Mouse (Mus musculus) mouse trophoblast stem cell (cell line): ENCODE results near the gene Naip5.
"Not testable (repeated sequence)": the region's sequence is repeated elsewhere in the genome, so short reads cannot be mapped to it uniquely, and the experiment has no call there.

ENCODE experiments used
- in situ Hi-C, 2 experiments: fragments of 300-500 bp; cut with MseI, MboI; formaldehyde crosslinking; loops; 2 replicates in 1 of 2; 3 replicates in 1 of 2; pipeline ENCODE4 v1.15.1; 2025

Naip5 gene

DNA sequence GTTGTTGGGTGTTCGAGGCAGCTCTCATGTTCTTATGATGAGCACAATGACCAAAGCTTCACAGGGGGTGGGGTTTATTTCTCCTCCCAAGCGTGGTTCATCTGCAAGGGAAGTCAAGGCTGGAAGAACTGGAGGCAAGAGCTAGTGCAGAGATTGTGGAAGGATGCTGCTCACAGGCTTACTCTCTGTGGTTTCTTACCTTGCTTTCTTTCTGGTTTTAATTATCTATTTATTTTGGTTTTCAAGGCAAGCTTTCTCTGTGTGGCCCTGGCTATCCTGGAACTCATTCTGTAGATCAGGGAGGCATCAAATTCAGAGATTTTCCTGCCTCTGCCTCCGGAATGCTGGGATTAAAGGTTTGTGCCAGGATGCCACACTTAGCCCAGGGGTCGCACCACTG, at the start of gene Naip5:
Naip5 (minus strand) TSS at position 101 of the 400 bp plus-strand sequence.
- in situ Hi-C loops, result not testable (repeated sequence)

GRCm38 (mm10) chr13:100284611-100285010, 38.5 kb upstream of the Naip5 start:
- in situ Hi-C loops, result no loop called here

DNA sequence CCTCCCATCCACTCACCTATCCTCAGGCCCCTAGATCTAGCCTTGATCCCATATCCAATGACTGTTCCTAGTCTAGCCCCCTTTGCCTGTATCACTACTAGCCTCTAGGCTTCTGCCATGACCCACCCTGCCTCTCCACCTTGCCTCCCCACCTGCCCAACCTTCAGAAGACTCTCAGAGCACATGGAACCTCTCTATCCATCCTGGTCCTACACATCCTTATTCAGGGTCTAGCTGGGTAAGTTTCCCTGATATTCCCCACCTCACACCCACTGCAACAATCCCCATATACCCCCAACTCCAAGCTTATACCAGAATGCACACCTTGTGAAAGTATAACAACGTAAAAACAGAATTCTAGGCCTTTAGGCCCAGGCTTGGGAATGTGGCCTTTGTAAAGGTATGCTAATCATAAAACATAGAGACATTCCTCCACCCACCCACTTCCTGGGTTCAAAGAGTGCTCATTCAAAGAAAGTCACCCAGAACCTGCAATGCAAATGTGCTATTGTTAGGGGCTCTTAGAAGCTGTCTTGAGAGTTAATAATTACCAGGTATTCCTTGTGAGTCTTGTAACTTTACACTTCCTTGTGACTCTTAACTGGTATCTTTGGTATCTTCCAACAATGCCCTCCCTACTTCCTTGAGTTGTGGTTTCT, 25.5 kb upstream of the Naip5 start:
- in situ Hi-C loops, result not testable (repeated sequence)

- in situ Hi-C loops, result not testable (repeated sequence)
Measured at GRCm38 (mm10) chr13:100256996-100257395, 10.9 kb upstream of the Naip5 start.

GRCm38 (mm10) chr13:100255925-100256324, 9.8 kb upstream of the Naip5 start:
- in situ Hi-C loops, result not testable (repeated sequence)

- in situ Hi-C loops, result not testable (repeated sequence)
Measured at GRCm38 (mm10) chr13:100251897-100252296, 5.8 kb upstream of the Naip5 start.

GRCm38 (mm10) chr13:100246896-100247519, 885 bp upstream of the Naip5 start:
- in situ Hi-C loops, result not testable (repeated sequence)

DNA sequence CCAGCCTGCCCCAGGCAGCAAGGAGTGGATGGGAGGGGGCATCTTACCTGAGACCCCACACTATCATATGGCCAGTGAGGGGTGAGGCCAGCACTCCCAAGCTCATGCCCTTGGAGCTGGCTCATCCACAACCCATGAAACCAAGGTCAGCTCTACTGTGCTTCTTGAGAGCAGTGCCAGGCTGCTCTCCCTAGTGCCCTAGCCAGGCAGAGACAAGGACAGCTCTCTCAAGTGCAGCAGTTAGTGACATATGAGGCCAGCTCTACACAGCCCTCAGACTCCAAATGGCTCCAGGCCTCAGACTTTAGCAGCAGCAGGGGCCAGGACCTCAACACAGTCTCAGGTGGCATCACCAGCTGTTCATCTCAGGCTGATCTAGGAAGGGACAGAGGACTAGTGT, 2.4 kb downstream of the Naip5 start:
- in situ Hi-C loops, result no loop called here

DNA sequence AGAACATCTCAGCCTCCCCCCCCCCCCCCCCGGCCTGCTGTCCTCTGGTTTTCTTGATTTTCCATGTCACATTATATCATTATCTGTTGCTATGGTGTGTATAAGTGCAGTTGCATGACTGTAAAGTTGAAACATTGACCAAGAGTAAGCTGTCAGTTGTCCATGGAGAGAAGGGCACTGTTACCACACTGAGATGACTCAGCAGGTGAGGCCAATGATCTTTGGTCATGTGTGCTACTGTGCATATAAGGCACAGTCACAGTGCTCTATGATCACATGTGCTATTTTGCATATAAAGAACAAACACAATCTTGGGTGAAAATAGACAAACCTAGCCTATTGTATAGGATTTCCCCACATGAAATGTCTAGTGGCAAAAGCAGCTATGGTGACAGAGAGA, 32.4 kb downstream of the Naip5 start:
- in situ Hi-C loops, result not testable (repeated sequence)

- in situ Hi-C loops, result no loop called here
Measured at GRCm38 (mm10) chr13:100210540-100210939, 35.6 kb downstream of the Naip5 start.

- in situ Hi-C loops, result no loop called here
Measured at GRCm38 (mm10) chr13:100203319-100203718, 42.8 kb downstream of the Naip5 start.

DNA sequence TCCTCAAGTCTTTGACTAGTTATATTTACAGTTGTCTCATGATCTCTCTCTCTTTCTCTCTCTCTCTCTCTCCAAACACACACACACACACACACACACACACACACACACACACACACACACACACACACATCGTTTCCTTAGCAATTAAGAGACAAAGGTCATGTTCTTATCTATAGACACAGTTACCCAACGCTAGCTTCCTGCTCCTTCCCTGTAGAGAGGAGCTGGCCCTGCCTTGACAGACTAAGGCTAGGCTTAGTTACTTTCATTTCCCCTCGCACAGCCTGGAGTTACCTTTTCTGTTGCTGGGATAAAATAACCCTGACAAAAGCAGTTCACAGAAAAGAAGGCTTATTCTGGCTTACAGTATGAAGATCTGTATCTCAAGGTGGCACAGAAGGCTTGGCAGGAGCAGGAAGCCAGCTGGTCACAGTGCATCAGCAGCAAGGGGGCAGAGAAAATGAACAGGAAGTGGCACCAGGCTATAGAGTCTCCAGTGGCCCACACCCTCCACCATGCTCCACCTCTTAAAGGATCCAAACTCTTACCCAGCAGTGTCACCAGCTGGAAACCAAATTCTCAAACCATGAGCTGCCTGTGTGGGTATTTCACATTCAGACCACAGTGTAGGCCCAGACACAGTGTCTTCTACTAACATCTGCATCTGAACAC, 44.3 kb downstream of the Naip5 start, which contains the start of gene Naip2:
Naip2 (minus strand) TSS at position 434 of the 675 bp plus-strand sequence.
- in situ Hi-C loops, result not testable (repeated sequence)

DNA sequence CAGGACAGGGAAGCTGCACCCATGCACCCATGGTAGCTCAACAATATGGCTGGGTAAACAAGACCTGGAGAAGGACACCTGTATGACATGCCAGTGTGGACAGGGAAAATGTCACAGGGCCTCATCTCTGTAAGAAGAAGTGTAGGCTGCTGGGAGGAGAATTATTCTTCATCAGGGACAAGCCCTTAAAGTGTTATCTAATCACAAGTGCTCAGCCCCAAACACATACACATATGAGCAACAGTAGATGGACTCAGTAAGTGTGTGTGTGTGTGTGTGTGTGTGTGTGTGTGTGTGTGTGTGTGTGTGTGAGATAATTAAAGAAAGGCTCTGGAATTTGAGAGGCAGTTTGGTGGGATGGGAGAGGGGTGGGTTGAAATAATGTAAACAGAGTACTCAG, 45.3 kb downstream of the Naip5 start:
- in situ Hi-C loops, result no loop called here

GRCm38 (mm10) chr13:100195421-100195820, 50.7 kb downstream of the Naip5 start:
- in situ Hi-C loops, result no loop called here

GRCm38 (mm10) chr13:100183111-100183510, 63.0 kb downstream of the Naip5 start:
- in situ Hi-C loops, result not testable (repeated sequence)

- in situ Hi-C loops, result not testable (repeated sequence)
Measured at GRCm38 (mm10) chr13:100174360-100174759, 71.8 kb downstream of the Naip5 start.

DNA sequence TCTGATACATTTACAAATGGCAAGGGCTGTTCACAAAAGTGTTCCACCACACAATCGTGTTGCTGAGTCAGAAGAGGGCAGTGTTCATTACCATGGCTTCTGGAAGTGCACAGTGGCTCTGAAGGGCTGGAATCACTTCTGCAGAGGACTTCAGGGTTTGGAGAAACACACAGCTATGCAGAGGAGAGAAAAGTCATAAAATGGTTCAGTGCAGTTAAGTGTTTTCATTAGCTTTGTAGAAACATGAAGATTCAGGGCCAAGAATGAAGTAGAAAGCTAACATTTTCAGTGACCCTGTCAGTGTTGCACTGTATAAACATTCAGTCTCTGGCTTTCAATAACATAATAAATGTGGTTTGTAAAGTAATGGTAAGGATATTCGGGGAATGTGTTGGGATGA, 79.7 kb downstream of the Naip5 start:
- in situ Hi-C loops, result not testable (repeated sequence)

DNA sequence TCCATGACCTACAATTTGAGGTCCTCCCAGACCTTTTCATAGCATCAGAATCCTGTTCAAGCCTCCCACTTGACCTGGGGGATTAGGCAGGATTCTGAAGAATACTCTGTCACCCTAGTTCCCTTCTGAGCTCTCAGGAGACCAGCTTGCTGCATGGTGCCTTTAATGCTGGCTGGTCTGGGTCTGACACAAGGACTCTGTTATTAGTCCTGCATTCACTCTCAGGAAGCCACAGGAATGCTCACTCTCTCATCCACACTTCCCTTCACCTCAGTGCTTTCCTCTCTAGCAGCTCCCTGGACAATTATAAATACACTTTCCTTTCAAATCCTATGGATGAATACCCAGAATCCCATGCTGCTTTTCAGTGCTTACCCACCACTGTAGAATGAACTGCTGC, 83.7 kb downstream of the Naip5 start:
- in situ Hi-C loops, result not testable (repeated sequence)
